Mouse (Mus musculus): Measurements from ENCODE around the gene Ppia.
"Not testable (repeated sequence)": the region's sequence is repeated elsewhere in the genome, so short reads cannot be mapped to it uniquely, and the experiment has no call there.

Ppia gene

GRCm38 (mm10) chr11:6404699-6405566 is 10.3 kb upstream of the Ppia start:
- no peak for DNase-seq (ENCODE audit: low read depth)

GRCm38 (mm10) chr11:6405591-6406081 is 9.6 kb upstream of the Ppia start:
- no peak for DNase-seq (ENCODE audit: low read depth)

GRCm38 (mm10) chr11:6406251-6407161 is 8.7 kb upstream of the Ppia start:
- DNase-seq (ENCODE audit: low read depth), result no peak

- DNase-seq (ENCODE audit: low read depth), result no peak
These were observed 8.1 kb upstream of the Ppia start for GRCm38 (mm10) chr11:6407162-6407621.

- no peak for DNase-seq (ENCODE audit: low read depth)
These were observed 5.1 kb upstream of the Ppia start for GRCm38 (mm10) chr11:6410050-6410602.

- not testable (repeated sequence) for DNase-seq (ENCODE audit: low read depth)
These were observed 4.5 kb upstream of the Ppia start for GRCm38 (mm10) chr11:6410755-6411154.

GRCm38 (mm10) chr11:6411684-6412083 is 3.6 kb upstream of the Ppia start:
- DNase-seq (ENCODE audit: low read depth), result no peak

- no peak for DNase-seq (ENCODE audit: low read depth)
These were observed 2.0 kb upstream of the Ppia start for GRCm38 (mm10) chr11:6413264-6413663.

- peak; percentile 76 for DNase-seq (ENCODE audit: low read depth)
These were observed 535 bp downstream of the Ppia start for GRCm38 (mm10) chr11:6415551-6416404.

- DNase-seq (ENCODE audit: low read depth), result peak; percentile 60
These were observed 1.3 kb downstream of the Ppia start for GRCm38 (mm10) chr11:6416405-6417034.

GRCm38 (mm10) chr11:6417069-6417468 is 1.8 kb downstream of the Ppia start:
- DNase-seq (ENCODE audit: low read depth), result no peak

- DNase-seq (ENCODE audit: low read depth), result no peak
These were observed 2.2 kb downstream of the Ppia start for GRCm38 (mm10) chr11:6417490-6417889.

GRCm38 (mm10) chr11:6418751-6419150 is 3.5 kb downstream of the Ppia start:
- no peak for DNase-seq (ENCODE audit: low read depth)

- not testable (repeated sequence) for DNase-seq (ENCODE audit: low read depth)
These were observed 3.9 kb downstream of the Ppia start for GRCm38 (mm10) chr11:6419156-6419555.

GRCm38 (mm10) chr11:6420283-6420703 is 5.0 kb downstream of the Ppia start:
- DNase-seq (ENCODE audit: low read depth), result no peak

GRCm38 (mm10) chr11:6420722-6421350 is 5.6 kb downstream of the Ppia start:
- no peak for DNase-seq (ENCODE audit: low read depth)

GRCm38 (mm10) chr11:6430186-6430585 is 14.9 kb downstream of the Ppia start:
- no peak for DNase-seq (ENCODE audit: low read depth)

- DNase-seq (ENCODE audit: low read depth), result no peak
These were observed 21.2 kb downstream of the Ppia start for GRCm38 (mm10) chr11:6436442-6436841.

GRCm38 (mm10) chr11:6437667-6438066 is 22.4 kb downstream of the Ppia start:
- no peak for DNase-seq (ENCODE audit: low read depth)

GRCm38 (mm10) chr11:6440171-6440570 is 24.9 kb downstream of the Ppia start:
- no peak for DNase-seq (ENCODE audit: low read depth)
